Mouse (Mus musculus) spleen, adult 2 months (tissue): ENCODE measurements around the gene Slc25a45. TPM values are rescaled to one million over a fixed set of nuclear protein-coding genes. Genes with fewer than 3 reads are reported as not detected.

Experiments
- DNase-seq, 2 experiments: peaks; one replicate each; pipeline versions ENCODE4 v3.0.0 to v3.0.0-alpha.2; 2012 to 2021; ENCODE audit warnings: low spot score in 2 of 2, low read depth in 1 of 2
- H3K27ac ChIP-seq: fragments of 200-500 bp; 2 replicates; pipeline ENCODE4 v1.5.1; 2012; ENCODE audit warnings: low read length, inconsistent platforms; ENCODE audit not compliant: insufficient read depth
- H3K27me3 ChIP-seq: fragments of 200-500 bp; 2 replicates; pipeline ENCODE4 v1.6.1; 2012; ENCODE audit warnings: mild to moderate bottlenecking, moderate library complexity, low read length, inconsistent platforms; ENCODE audit not compliant: control insufficient read depth, insufficient read depth
- H3K36me3 ChIP-seq: fragments of 200-500 bp; 2 replicates; pipeline ENCODE4 v1.6.1; 2012; ENCODE audit warnings: mild to moderate bottlenecking, low read length, inconsistent platforms; ENCODE audit not compliant: control insufficient read depth, insufficient read depth
- H3K4me1 ChIP-seq: fragments of 200-500 bp; 2 replicates; pipeline ENCODE4 v1.6.1; 2011; ENCODE audit warnings: inconsistent platforms; ENCODE audit not compliant: control insufficient read depth, insufficient read depth, insufficient read length
- H3K4me3 ChIP-seq: fragments of 200-500 bp; 2 replicates; pipeline ENCODE4 v1.5.1; 2011; ENCODE audit warnings: mild to moderate bottlenecking, inconsistent platforms; ENCODE audit not compliant: insufficient read depth, insufficient read length; ENCODE audit errors: extremely low read depth
- CTCF ChIP-seq: fragments of 200-500 bp; IDR thresholded peaks from 2 replicates; pipeline ENCODE4 v1.5.1; 2011; ENCODE audit warnings: mild to moderate bottlenecking, inconsistent platforms; ENCODE audit not compliant: insufficient read depth, insufficient read length, insufficient replicate concordance; ENCODE audit errors: extremely low read depth
- POLR2A ChIP-seq: fragments of 200-500 bp; IDR thresholded peaks from 2 replicates; pipeline ENCODE4 v1.6.1; 2011; ENCODE audit warnings: low read depth, low read length, inconsistent platforms
- WGBS: fragments of 180-500 bp; shearing (Covaris S2); methylation state at CpG from one replicate; pipeline ENCODE4 v1.1.7; 2018; 5-methylcytosine and 5-hydroxymethylcytosine counted together
- polyA plus RNA-seq: library from polyadenylated mRNA; depleted of rRNA; stranded (reverse); fragments of >200 nt; gene quantifications from 2 replicates; pipeline ENCODE4 v1.2.3, GENCODE M21; 2012

The Slc25a45 gene
- polyA plus RNA-seq, 1 experiment: 37.6 TPM

DNA sequence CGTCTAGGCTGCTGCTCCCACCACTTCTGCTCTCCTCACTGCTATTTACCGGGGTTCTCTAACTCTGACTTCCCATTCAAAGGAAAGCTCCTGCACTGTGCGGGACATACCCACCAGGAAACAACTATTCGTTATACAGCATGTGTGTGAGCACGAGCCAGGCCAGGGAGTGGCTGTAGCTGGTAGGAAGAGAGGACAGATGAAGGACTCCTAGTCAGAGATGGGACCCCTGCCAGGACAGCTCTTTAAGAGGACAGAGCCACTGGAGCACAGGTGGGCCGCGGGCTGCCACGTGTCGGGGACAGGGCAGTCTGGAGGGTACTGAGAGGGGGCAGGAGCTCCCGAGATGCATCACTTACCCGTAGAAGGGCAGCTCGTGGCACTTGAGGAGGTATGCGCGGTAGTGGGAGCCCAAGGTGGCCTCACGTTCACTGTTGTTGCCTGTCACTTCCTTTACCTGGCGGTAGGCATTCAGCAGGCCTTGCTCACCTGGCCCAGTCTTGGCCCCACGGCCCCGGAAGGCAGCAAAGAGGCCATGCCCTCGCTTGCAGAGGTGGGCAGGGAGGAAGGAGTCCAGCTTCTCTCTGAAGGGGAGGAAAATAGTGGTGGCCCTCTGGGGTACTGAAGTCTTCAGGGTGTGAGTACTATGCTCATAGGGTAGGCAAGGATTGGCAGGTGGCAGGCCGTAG, 12.8 kb upstream of the Slc25a45 start:
- no peak for DNase-seq
- 95% methylated on average over 20 of the region's 20 CpGs for WGBS

GRCm38 (mm10) chr19:5868096-5868495, 9.5 kb upstream of the Slc25a45 start:
- Histone ChIP-seq H3K4me1 (peaks cover 12% of the 10 kb centered on the region; the same call in 1 of the 2 replicates), H3K27ac (no peak overlapping the region), H3K4me3 (no peak overlapping the region), H3K36me3 (peaks cover 49% of the 10 kb centered on the region), H3K27me3 (no peaks in the 10 kb centered on the region)
- no peak for TF ChIP-seq CTCF
- no peak for TF ChIP-seq POLR2A
- DNase-seq: no peak
- WGBS: 86% methylated on average over 6 of the region's 6 CpGs

More for the DNA sequence above, 12.8 kb upstream of the Slc25a45 start:
- peaks cover 61% of the 10 kb centered on the region for H3K36me3 ChIP-seq
- no peaks in the 10 kb centered on the region for H3K27me3 ChIP-seq
- no peak overlapping the region for H3K4me3 ChIP-seq
- H3K4me1 ChIP-seq: no peaks in the 10 kb centered on the region
- TF ChIP-seq POLR2A (no peak), CTCF (no peak)
- H3K27ac ChIP-seq: no peak overlapping the region

GRCm38 (mm10) chr19:5871273-5871672, 6.3 kb upstream of the Slc25a45 start:
- peaks cover 19% of the 10 kb centered on the region for H3K4me1 ChIP-seq
- no peaks in the 10 kb centered on the region for H3K27me3 ChIP-seq
- 22% methylated on average over 7 of the region's 7 CpGs for whole genome bisulfite sequencing
- peak in 1 of 2 experiments; percentile 34 for DNase-seq
- H3K27ac ChIP-seq: peak overlapping the region; percentile 56
- no peak for TF ChIP-seq POLR2A
- TF ChIP-seq CTCF: no peak
- H3K4me3 ChIP-seq: peak overlapping the region; percentile 29; the same call in 1 of the 2 replicates
- H3K36me3 ChIP-seq: peaks cover 23% of the 10 kb centered on the region

DNA sequence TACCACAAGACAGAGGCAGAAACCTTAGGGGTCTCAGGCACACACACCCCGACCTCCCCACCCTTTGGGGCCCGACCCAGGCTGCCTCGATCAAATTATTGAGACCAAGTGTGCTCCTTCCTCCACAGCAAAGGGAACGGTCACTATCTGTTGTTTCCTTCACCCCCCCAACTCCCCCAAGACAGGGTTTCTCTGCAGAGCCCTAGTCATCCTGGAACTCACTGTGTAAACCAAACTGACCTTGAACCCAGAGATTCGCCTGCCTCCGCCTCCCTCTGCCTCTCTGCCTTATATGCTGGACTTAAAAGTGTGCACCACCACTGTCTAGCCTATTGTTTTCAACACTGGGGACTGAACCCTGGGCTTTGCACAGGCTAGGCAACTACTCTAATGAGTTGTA, 5.9 kb upstream of the Slc25a45 start:
- no peak for TF ChIP-seq CTCF
- TF ChIP-seq POLR2A: no peak
- WGBS: 36% methylated on average over 6 of the region's 6 CpGs
- DNase-seq: no peak
- Histone ChIP-seq H3K4me1 (peaks cover 19% of the 10 kb centered on the region), H3K4me3 (peak overlapping the region; percentile 12; the same call in 1 of the 2 replicates), H3K27me3 (no peaks in the 10 kb centered on the region), H3K36me3 (peaks cover 22% of the 10 kb centered on the region), H3K27ac (peak overlapping the region; percentile 56)

- peak overlapping the region; percentile 88 for H3K27ac ChIP-seq
- peaks cover 24% of the 10 kb centered on the region for H3K4me1 ChIP-seq
Measured at GRCm38 (mm10) chr19:5872528-5872927, 5.1 kb upstream of the Slc25a45 start.

GRCm38 (mm10) chr19:5872931-5873556, 4.6 kb upstream of the Slc25a45 start:
- 64% methylated on average over 19 of the region's 19 CpGs for WGBS
- Histone ChIP-seq H3K4me3 (peak overlapping the region; percentile 54), H3K27ac (peak overlapping the region; percentile 88), H3K27me3 (no peaks in the 10 kb centered on the region), H3K4me1 (peaks cover 24% of the 10 kb centered on the region), H3K36me3 (peaks cover 14% of the 10 kb centered on the region)
- no peak for DNase-seq
- no peak for TF ChIP-seq CTCF
- TF ChIP-seq POLR2A: no peak

More at GRCm38 (mm10) chr19:5872528-5872927, 5.1 kb upstream of the Slc25a45 start:
- no peaks in the 10 kb centered on the region for H3K27me3 ChIP-seq
- peaks cover 18% of the 10 kb centered on the region for H3K36me3 ChIP-seq
- peak overlapping the region; percentile 40 for H3K4me3 ChIP-seq
- 42% methylated on average over 4 of the region's 4 CpGs for WGBS
- no peak for TF ChIP-seq CTCF
- TF ChIP-seq POLR2A: no peak
- DNase-seq: no peak
